Mouse (Mus musculus) gastrocnemius, adult 2 months (tissue): ENCODE data around the gene Pth2. TPM values are rescaled to one million over a fixed set of nuclear protein-coding genes. Genes with fewer than 3 reads are reported as not detected.

Experiments
- DNase-seq: peaks from one replicate; pipeline ENCODE4 v3.0.0; 2022
- H3K27ac ChIP-seq: fragments of 200-600 bp; 2 replicates; pipeline ENCODE4 v1.8.1; 2022; ENCODE audit warnings: mild to moderate bottlenecking
- H3K4me3 ChIP-seq: fragments of 200-600 bp; 2 replicates; pipeline ENCODE4 v1.8.1; 2022; ENCODE audit warnings: mild to moderate bottlenecking, moderate library complexity
- CTCF ChIP-seq: fragments of 200-600 bp; IDR thresholded peaks from 2 replicates; pipeline ENCODE4 v1.8.1; 2022; ENCODE audit warnings: antibody characterized with exemption, mild to moderate bottlenecking, moderate library complexity
- intact Hi-C: fragments of 180-260 bp; cut with DNase I; formaldehyde crosslinking; loops from one replicate; pipeline ENCODE4 v1.15.1; 2025
- total RNA-seq, 2 experiments: library from RNA; stranded (reverse); gene quantifications; 2 replicates each; pipeline ENCODE4 v1.2.3; 2021

The Pth2 gene
- total RNA-seq, 2 experiments from 2014 or later = not detected

DNA sequence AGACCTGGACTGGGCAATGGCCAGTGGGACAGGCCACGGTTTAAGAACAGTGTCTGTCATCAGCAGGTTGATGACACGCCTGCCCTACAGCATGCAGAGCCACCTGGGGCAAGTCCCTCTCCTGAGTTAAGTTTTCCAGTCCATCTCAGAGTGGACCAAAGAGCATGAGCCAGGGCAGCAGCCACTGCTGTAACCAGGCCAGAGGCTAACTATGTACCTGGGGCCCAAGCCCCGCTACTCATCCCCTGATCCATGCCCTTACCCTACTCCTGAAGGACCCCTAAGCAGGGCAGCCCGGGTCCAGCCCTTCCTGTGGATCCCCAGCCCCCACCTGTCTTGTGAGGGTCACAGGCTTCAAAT, 15.4 kb downstream of the Pth2 start:
- H3K4me3 ChIP-seq = no peak overlapping the region
- peak overlapping the region; percentile 74 for H3K27ac ChIP-seq
- TF ChIP-seq CTCF = no peak
- intact Hi-C loops = no loop called here
- no peak for DNase-seq

DNA sequence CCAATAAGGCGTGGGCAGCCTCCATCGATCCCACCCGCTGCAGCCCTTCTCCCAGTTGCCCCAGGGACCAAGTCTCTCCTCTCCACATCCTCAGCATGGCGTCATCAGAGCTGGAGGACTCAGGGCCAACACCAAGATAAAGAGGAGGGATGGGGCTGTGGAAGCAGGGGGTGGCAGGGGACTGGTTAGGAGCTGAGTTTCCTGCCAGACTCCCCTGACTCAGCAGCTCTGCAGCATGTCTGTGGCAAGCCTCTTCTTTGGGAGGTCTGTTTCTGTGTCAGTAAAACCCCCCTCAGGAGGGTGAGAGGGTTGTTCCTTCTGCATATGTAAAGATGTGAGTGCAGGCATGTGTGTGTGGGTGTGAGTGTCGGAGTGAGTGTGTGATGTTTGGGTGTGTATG, 16.2 kb downstream of the Pth2 start:
- TF ChIP-seq CTCF = no peak
- intact Hi-C loops = no loop called here
- H3K4me3 ChIP-seq = no peak overlapping the region
- no peak for DNase-seq
- no peak overlapping the region for H3K27ac ChIP-seq

DNA sequence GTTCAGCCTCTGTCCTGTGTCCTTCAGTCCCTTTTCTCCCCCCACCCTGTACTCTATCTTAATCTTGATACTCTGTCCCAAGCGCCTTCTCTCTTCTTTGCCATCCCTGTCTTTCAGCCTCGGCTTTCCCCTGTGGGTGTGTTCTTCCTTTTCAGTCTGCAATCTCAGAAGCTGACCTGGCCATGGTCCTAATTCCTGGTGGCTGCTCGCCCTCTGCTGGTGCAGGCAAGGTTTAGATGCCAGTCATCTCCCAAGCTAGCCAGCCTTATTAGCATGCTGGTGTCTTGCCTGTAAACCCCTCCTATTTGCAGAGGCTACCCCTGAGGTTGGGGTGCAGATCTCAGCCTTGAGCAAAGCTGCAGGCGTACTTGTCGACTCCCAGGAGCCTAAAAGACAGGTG, 17.6 kb downstream of the Pth2 start:
- TF ChIP-seq CTCF = peak; percentile 84
- DNase-seq = peak; percentile 88
- H3K4me3 ChIP-seq = no peak overlapping the region
- intact Hi-C loops = loop anchor here (1.0 to 2.0 kb wide), 2 partner anchors 36 to 120 kb away; no protein-coding TSS in a partner anchor
- no peak overlapping the region for H3K27ac ChIP-seq

DNA sequence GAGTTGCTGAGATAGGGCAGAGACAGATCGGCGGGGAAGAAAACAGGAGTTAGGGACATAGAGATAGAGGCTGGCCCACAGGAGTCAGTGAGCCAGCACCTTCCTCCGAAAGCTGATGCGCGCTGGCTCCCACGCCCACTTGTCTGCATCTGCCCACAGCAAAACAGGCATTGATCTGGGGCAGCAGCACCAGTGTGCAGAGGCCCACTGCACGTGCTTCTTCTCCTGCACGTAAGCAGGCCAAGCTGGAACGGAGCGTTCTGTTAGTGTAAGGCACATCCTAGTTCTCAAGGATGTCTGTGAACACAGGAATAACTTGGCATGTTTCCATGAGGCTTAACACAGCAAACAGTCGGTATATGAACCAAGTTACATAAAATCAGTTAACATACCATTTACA, 18.2 kb downstream of the Pth2 start:
- TF ChIP-seq CTCF = no peak
- Histone ChIP-seq H3K27ac (no peak overlapping the region), H3K4me3 (no peak overlapping the region)
- DNase-seq = no peak
- intact Hi-C loops = loop anchor here (1.0 to 2.0 kb wide), 2 partner anchors 37 to 120 kb away; no protein-coding TSS in a partner anchor

DNA sequence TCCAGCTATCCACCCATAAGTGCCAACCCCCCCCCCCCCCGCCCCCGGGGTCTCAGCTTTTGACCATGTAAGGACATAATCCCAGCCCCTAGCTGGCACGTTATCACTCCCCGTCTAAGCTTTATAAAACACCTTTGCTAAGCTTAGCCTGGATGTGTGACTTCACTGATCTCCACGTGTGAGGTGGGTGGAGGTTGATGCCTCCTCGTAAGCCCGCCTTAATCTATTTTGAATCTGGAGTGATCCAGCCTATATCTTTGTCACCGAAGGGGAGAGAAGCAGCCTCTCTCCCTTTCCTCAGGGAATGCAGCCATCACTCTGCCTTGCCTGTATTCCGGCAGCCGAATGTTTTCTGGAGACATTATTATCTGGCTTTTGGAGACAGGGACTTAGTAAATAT, 21.9 kb downstream of the Pth2 start:
- intact Hi-C loops = no loop called here
- no peak for TF ChIP-seq CTCF
- no peak overlapping the region for H3K27ac ChIP-seq
- H3K4me3 ChIP-seq = no peak overlapping the region
- DNase-seq = no peak

DNA sequence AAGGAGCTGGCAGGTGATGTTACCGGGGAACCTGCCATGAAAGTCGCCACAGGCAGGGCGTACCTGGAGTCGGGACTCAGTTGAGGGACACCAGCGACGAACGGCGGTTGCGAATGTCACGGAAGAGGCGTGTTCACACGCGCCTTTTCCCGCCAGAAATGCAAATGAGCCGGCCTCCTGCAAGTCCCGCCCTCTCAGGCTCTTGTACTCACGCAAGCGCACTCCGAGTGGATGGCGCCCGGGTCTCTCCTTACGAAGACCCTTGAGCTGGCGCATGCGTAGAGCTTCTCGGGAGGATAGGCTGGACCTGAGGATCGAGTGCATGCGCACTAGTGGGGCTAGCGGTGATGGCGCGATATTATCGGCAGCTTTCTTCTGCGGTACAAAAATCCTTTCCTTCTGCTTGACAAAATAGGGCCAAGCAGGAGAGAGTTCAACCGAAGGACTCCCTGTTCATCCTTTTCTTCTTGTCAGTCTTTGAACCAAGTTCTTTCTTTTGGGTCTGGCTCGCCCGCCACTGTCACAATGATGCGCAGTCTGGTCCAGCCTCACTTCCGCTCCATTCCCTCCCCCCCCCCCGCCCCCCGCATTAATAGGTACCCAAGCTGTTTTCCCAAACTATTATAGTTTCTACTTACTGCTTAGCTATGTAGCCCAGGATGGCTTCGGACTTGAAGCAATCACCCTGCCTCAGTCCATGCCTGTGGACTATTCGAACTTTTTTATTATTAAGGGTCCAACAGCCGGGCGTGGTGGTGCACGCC, 23.8 kb downstream of the Pth2 start, which contains the start of gene Ccdc155:
Ccdc155 (minus strand) TSS at position 513 of the 764 bp plus-strand sequence.
- intact Hi-C loops = no loop called here
- Histone ChIP-seq H3K27ac (peak within 1 kb of the TSS; percentile 57), H3K4me3 (peak within 1 kb of the TSS; percentile 77)
- no peak for TF ChIP-seq CTCF
- DNase-seq = peak; percentile 90

DNA sequence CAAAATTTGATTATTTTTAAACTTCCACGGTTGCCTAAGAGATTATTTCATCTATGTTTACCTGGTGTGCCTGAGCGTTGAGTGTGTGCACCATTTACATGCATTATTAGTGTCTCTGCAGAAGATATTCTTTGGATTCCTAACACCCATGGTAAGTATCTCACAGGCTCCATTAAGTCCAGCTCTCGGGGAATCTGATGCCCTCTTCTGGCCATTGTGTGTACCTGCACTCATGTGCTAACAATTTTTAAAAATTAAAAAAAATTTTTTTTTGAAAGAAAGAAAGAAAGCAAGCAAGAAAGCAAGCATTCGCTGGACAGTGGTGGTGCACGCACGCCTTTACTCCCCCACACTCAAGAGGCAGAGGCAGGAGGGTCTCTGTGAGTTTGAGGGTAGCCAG, 27.5 kb downstream of the Pth2 start:
- Histone ChIP-seq H3K4me3 (no peak overlapping the region), H3K27ac (no peak overlapping the region)
- DNase-seq = no peak
- TF ChIP-seq CTCF = peak; percentile 13; the same call in 1 of the 2 replicates
- intact Hi-C loops = no loop called here

DNA sequence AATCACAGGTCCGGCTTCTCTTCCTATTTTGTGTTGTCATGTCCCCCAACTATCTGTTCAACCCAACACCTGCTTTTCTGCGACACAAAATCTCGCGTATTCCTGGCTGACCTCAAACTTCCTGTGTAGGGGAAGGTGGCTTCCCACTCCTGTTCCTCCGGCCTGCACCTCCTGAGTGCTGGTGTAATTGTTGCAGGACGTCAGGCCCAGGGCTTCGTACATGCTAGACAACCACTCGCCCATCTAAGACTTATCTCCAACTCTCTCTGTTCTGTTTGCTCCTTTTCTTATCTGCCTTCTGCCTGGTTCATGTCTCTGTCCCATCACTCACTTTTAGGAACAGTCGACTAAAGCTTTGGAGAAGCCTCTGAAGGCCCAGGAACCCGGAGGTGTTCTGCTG, 30.3 kb downstream of the Pth2 start:
- no peak for DNase-seq
- no peak for TF ChIP-seq CTCF
- no peak overlapping the region for H3K4me3 ChIP-seq
- intact Hi-C loops = no loop called here
- no peak overlapping the region for H3K27ac ChIP-seq

DNA sequence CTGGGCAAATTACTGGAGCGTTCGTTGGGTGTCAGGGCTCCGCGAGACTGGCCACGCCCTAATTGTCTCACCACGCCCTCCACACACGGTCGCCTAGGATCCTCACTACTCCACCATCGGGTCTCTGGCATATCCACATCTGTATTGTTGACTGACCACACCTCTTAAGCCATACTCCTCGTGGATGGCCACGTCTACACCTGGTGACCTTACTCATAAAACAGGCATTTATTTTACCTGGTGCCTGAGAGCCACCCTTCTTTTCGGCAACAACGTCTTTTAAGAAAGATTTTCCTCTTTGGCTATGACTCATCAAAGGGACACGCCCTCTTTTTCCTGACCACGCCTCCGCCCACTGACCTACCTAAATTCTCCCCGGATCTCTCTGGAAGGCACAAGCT, 31.1 kb downstream of the Pth2 start, which contains the start of gene Dkkl1:
Dkkl1 (minus strand) TSS at position 297 of the 401 bp plus-strand sequence.
- intact Hi-C loops = no loop called here
- no peak for DNase-seq
- no peak within 1 kb of the TSS for H3K27ac ChIP-seq
- no peak within 1 kb of the TSS for H3K4me3 ChIP-seq
- no peak for TF ChIP-seq CTCF

DNA sequence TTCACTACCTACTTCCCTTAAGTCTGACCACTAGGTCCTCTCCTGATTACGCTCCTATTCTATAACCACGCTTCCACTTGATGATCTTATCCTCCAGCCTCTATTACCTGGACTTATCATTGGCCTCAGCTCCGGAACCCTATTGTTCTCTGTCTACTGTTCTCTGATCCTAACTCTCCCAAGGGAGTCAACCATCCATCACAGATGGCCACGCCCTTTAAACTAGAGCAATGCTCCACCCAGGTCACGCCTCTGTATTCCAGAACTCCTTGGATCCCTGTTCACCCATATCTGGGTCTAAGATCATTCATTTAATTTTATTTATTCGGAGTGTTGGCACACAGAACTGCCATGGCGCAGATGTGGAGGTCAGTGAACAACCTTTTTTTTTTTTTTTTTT, 31.6 kb downstream of the Pth2 start:
- Histone ChIP-seq H3K4me3 (no peak overlapping the region), H3K27ac (no peak overlapping the region)
- DNase-seq = no peak
- intact Hi-C loops = no loop called here
- TF ChIP-seq CTCF = no peak

DNA sequence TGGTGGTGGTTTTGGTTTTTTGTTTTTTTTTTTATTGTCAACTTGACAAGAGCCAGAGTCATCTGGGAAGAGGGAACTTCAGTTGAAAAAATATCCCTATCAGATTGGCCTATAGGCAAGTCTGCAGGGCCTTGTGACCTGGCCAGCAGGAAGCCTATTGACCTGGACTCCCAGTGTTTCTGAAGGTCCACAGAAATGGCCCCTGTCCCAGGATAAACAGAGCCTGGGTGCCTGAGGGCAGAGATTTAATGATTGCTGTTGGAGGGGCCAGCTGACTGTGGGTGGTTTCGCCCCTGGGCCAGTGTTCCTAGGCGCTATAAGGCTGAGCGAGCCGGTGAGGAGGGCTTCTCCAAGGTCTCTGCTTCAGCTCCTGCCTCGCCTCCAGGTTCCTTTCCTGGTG, 32.9 kb downstream of the Pth2 start:
- no peak for TF ChIP-seq CTCF
- no peak overlapping the region for H3K27ac ChIP-seq
- intact Hi-C loops = no loop called here
- DNase-seq = no peak
- no peak overlapping the region for H3K4me3 ChIP-seq

DNA sequence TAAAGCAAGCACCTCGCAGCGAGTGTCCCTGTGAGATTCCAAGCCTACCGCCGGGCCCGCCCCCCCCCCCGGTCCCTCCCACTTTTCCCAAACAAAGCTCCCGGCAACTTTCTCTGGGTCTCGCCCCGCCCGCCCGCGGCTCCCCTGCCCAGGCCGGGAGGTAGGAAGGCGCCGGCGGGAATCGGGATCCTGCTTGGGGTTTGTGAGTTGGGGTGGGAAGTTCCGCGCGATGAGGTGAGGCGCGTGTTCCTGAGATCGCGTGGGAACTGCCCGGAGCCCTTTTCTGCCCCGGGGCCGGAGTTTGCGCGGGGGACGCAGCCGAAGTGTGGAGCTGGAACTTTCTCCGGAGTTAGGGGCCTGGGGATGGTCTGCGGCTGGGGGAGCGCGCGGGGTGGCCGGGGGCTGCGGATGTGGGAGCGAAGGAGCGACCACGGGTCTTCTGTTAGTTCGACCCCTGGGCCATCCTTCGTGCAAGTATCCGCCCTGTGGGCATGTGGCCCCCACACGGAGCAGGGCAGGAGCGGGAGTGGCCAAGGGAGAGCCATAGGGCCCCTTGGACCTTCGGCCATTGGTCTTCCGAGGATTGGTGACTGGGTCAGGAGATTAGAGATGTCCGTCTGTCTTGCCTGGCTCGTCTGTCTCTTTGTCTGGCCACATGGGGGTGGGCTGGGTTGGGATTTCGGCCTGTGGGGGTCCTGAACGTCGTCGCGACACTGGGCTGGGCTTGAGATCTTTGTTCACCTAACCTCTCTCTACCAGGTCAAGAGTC, 35.1 kb downstream of the Pth2 start, which contains the start of gene Tead2:
Tead2 (plus strand) TSS at position 81 of the 769 bp plus-strand sequence.
- no peak for TF ChIP-seq CTCF
- peak within 1 kb of the TSS; percentile 76 for H3K27ac ChIP-seq
- peak within 1 kb of the TSS; percentile 79 for H3K4me3 ChIP-seq
- intact Hi-C loops = no loop called here
- DNase-seq = peak; percentile 62
